Mouse (Mus musculus): ENCODE results near the gene Calr4. TPM values are rescaled to one million over a fixed set of nuclear protein-coding genes. Genes with fewer than 3 reads are reported as not detected.
A peak's percentile ranks its signal among the peaks of the same experiment; 100 is the strongest.

Calr4 gene
- polyA plus RNA-seq, 1 experiment from 2014 or later: 0.66 TPM

- Histone ChIP-seq H3K36me3 (ENCODE audit: control insufficient read depth, insufficient read depth, low read length) (no peaks in the 10 kb centered on the region), H3K27me3 (replicated peaks; ENCODE audit: control insufficient read depth, insufficient read depth, low read length) (no peaks in the 10 kb centered on the region), H3K9ac (ENCODE audit: low read length) (no peak overlapping the region), H3K4me1 (ENCODE audit: control insufficient read depth, insufficient read depth, low read length) (no peaks in the 10 kb centered on the region; the same call in 1 of the 2 replicates), H3K9me3 (replicated peaks; ENCODE audit: control insufficient read depth, low read length) (no peaks in the 10 kb centered on the region), H3K4me3 (ENCODE audit: low read depth, low read length) (no peak overlapping the region), H3K27ac (ENCODE audit: low read depth, low read length) (no peak overlapping the region), H3K4me2 (ENCODE audit: low read length) (no peak overlapping the region)
- no peak for DNase-seq (ENCODE audit: low spot score)
- WGBS: 87% methylated on average over 7 of the region's 7 CpGs
- ATAC-seq: no peak
These were observed 10.2 kb downstream of the Calr4 start for GRCm38 (mm10) chr4:109244506-109244905.

- Histone ChIP-seq H3K9me3 (replicated peaks; ENCODE audit: control insufficient read depth, low read length) (no peaks in the 10 kb centered on the region), H3K4me1 (ENCODE audit: control insufficient read depth, insufficient read depth, low read length) (no peaks in the 10 kb centered on the region; the same call in 1 of the 2 replicates), H3K27me3 (replicated peaks; ENCODE audit: control insufficient read depth, insufficient read depth, low read length) (no peaks in the 10 kb centered on the region), H3K4me2 (ENCODE audit: low read length) (no peak overlapping the region), H3K36me3 (ENCODE audit: control insufficient read depth, insufficient read depth, low read length) (no peaks in the 10 kb centered on the region), H3K9ac (ENCODE audit: low read length) (no peak overlapping the region), H3K27ac (ENCODE audit: low read depth, low read length) (no peak overlapping the region), H3K4me3 (ENCODE audit: low read depth, low read length) (no peak overlapping the region)
- no peak for DNase-seq (ENCODE audit: low spot score)
- WGBS: 81% methylated on average over 6 of the region's 6 CpGs
- no peak for ATAC-seq
These were observed 10.8 kb downstream of the Calr4 start for GRCm38 (mm10) chr4:109245016-109245620.

GRCm38 (mm10) chr4:109251605-109252004 is 17.3 kb downstream of the Calr4 start:
- no peaks in the 10 kb centered on the region for H3K4me1 ChIP-seq (ENCODE audit: control insufficient read depth, insufficient read depth, low read length)
- H3K36me3 ChIP-seq (ENCODE audit: control insufficient read depth, insufficient read depth, low read length): no peaks in the 10 kb centered on the region
- H3K27ac ChIP-seq (ENCODE audit: low read depth, low read length): no peak overlapping the region
- no peak overlapping the region for H3K9ac ChIP-seq (ENCODE audit: low read length)
- peak; percentile 11 for DNase-seq (ENCODE audit: low spot score)
- no peak for ATAC-seq
- no peak overlapping the region for H3K4me3 ChIP-seq (ENCODE audit: low read depth, low read length)
- H3K4me2 ChIP-seq (ENCODE audit: low read length): no peak overlapping the region
- 57% methylated on average over 3 of the region's 3 CpGs for WGBS
- H3K27me3 ChIP-seq (replicated peaks; ENCODE audit: control insufficient read depth, insufficient read depth, low read length): no peaks in the 10 kb centered on the region
- no peaks in the 10 kb centered on the region for H3K9me3 ChIP-seq (replicated peaks; ENCODE audit: control insufficient read depth, low read length)

- DNase-seq (ENCODE audit: low spot score) (no peak), ATAC-seq (no peak)
- Histone ChIP-seq H3K4me3 (ENCODE audit: low read depth, low read length) (no peak overlapping the region), H3K36me3 (ENCODE audit: control insufficient read depth, insufficient read depth, low read length) (no peaks in the 10 kb centered on the region), H3K9ac (ENCODE audit: low read length) (no peak overlapping the region), H3K9me3 (replicated peaks; ENCODE audit: control insufficient read depth, low read length) (no peaks in the 10 kb centered on the region), H3K4me2 (ENCODE audit: low read length) (no peak overlapping the region), H3K27ac (ENCODE audit: low read depth, low read length) (no peak overlapping the region), H3K27me3 (replicated peaks; ENCODE audit: control insufficient read depth, insufficient read depth, low read length) (no peaks in the 10 kb centered on the region), H3K4me1 (ENCODE audit: control insufficient read depth, insufficient read depth, low read length) (no peaks in the 10 kb centered on the region)
- WGBS: 83% methylated on average over 4 of the region's 4 CpGs
These were observed 17.9 kb downstream of the Calr4 start for GRCm38 (mm10) chr4:109252199-109252598.

- Histone ChIP-seq H3K4me3 (ENCODE audit: low read depth, low read length) (no peak overlapping the region), H3K4me1 (ENCODE audit: control insufficient read depth, insufficient read depth, low read length) (no peaks in the 10 kb centered on the region), H3K4me2 (ENCODE audit: low read length) (no peak overlapping the region), H3K9me3 (replicated peaks; ENCODE audit: control insufficient read depth, low read length) (no peaks in the 10 kb centered on the region), H3K27me3 (replicated peaks; ENCODE audit: control insufficient read depth, insufficient read depth, low read length) (no peaks in the 10 kb centered on the region), H3K36me3 (ENCODE audit: control insufficient read depth, insufficient read depth, low read length) (no peaks in the 10 kb centered on the region), H3K27ac (ENCODE audit: low read depth, low read length) (no peak overlapping the region), H3K9ac (ENCODE audit: low read length) (no peak overlapping the region)
- DNase-seq (ENCODE audit: low spot score) (no peak), ATAC-seq (no peak)
- 87% methylated on average over 11 of the region's 11 CpGs for WGBS
These were observed 19.4 kb downstream of the Calr4 start for GRCm38 (mm10) chr4:109253664-109254151.

- ATAC-seq: no peak
- Histone ChIP-seq H3K36me3 (ENCODE audit: control insufficient read depth, insufficient read depth, low read length) (no peaks in the 10 kb centered on the region), H3K9me3 (replicated peaks; ENCODE audit: control insufficient read depth, low read length) (no peaks in the 10 kb centered on the region), H3K4me2 (ENCODE audit: low read length) (no peak overlapping the region), H3K4me3 (ENCODE audit: low read depth, low read length) (no peak overlapping the region), H3K27me3 (replicated peaks; ENCODE audit: control insufficient read depth, insufficient read depth, low read length) (no peaks in the 10 kb centered on the region), H3K9ac (ENCODE audit: low read length) (no peak overlapping the region), H3K27ac (ENCODE audit: low read depth, low read length) (no peak overlapping the region), H3K4me1 (ENCODE audit: control insufficient read depth, insufficient read depth, low read length) (no peaks in the 10 kb centered on the region)
- WGBS: 84% methylated on average over 5 of the region's 5 CpGs
- DNase-seq (ENCODE audit: low spot score): no peak
These were observed 20.2 kb downstream of the Calr4 start for GRCm38 (mm10) chr4:109254511-109254910.

GRCm38 (mm10) chr4:109255321-109255720 is 21.0 kb downstream of the Calr4 start:
- H3K4me2 ChIP-seq (ENCODE audit: low read length): no peak overlapping the region
- H3K4me3 ChIP-seq (ENCODE audit: low read depth, low read length): no peak overlapping the region
- H3K9me3 ChIP-seq (replicated peaks; ENCODE audit: control insufficient read depth, low read length): no peaks in the 10 kb centered on the region
- no peak overlapping the region for H3K27ac ChIP-seq (ENCODE audit: low read depth, low read length)
- no peak for ATAC-seq
- 86% methylated on average over 2 of the region's 2 CpGs for WGBS
- H3K27me3 ChIP-seq (replicated peaks; ENCODE audit: control insufficient read depth, insufficient read depth, low read length): no peaks in the 10 kb centered on the region
- no peak for DNase-seq (ENCODE audit: low spot score)
- H3K9ac ChIP-seq (ENCODE audit: low read length): no peak overlapping the region
- no peaks in the 10 kb centered on the region for H3K36me3 ChIP-seq (ENCODE audit: control insufficient read depth, insufficient read depth, low read length)
- no peaks in the 10 kb centered on the region for H3K4me1 ChIP-seq (ENCODE audit: control insufficient read depth, insufficient read depth, low read length)

GRCm38 (mm10) chr4:109255727-109256417 is 21.6 kb downstream of the Calr4 start:
- Histone ChIP-seq H3K4me2 (ENCODE audit: low read length) (no peak overlapping the region), H3K9me3 (replicated peaks; ENCODE audit: control insufficient read depth, low read length) (no peaks in the 10 kb centered on the region), H3K27ac (ENCODE audit: low read depth, low read length) (no peak overlapping the region), H3K27me3 (replicated peaks; ENCODE audit: control insufficient read depth, insufficient read depth, low read length) (no peaks in the 10 kb centered on the region), H3K4me1 (ENCODE audit: control insufficient read depth, insufficient read depth, low read length) (no peaks in the 10 kb centered on the region), H3K9ac (ENCODE audit: low read length) (no peak overlapping the region), H3K4me3 (ENCODE audit: low read depth, low read length) (no peak overlapping the region), H3K36me3 (ENCODE audit: control insufficient read depth, insufficient read depth, low read length) (no peaks in the 10 kb centered on the region)
- 84% methylated on average over 11 of the region's 11 CpGs for WGBS
- no peak for DNase-seq (ENCODE audit: low spot score)
- ATAC-seq: no peak

GRCm38 (mm10) chr4:109256791-109257190 is 22.5 kb downstream of the Calr4 start:
- Histone ChIP-seq H3K27me3 (replicated peaks; ENCODE audit: control insufficient read depth, insufficient read depth, low read length) (no peaks in the 10 kb centered on the region), H3K4me1 (ENCODE audit: control insufficient read depth, insufficient read depth, low read length) (no peaks in the 10 kb centered on the region), H3K9me3 (replicated peaks; ENCODE audit: control insufficient read depth, low read length) (no peaks in the 10 kb centered on the region), H3K36me3 (ENCODE audit: control insufficient read depth, insufficient read depth, low read length) (no peaks in the 10 kb centered on the region), H3K4me3 (ENCODE audit: low read depth, low read length) (no peak overlapping the region), H3K4me2 (ENCODE audit: low read length) (no peak overlapping the region), H3K27ac (ENCODE audit: low read depth, low read length) (no peak overlapping the region), H3K9ac (ENCODE audit: low read length) (no peak overlapping the region)
- ATAC-seq: no peak
- WGBS: 83% methylated on average over 6 of the region's 6 CpGs
- no peak for DNase-seq (ENCODE audit: low spot score)

Measured in forebrain, embryonic 14.5 days (tissue).